Mouse (Mus musculus) myocyte (in vitro differentiated cells): Measurements from ENCODE around the gene Kcnn3.

Experiments used
- E2F4 ChIP-seq: IDR thresholded peaks from one replicate; pipeline ENCODE4 v1.6.1; 2011; ENCODE audit warnings: mild to moderate bottlenecking, control low read depth, moderate library complexity; ENCODE audit not compliant: insufficient read depth
- MYOD1 ChIP-seq, 3 experiments: IDR thresholded peaks; one replicate each; pipeline ENCODE4 v1.6.1; 2011; ENCODE audit warnings: control low read depth in 2 of 3, low read depth in 2 of 3, mild to moderate bottlenecking in 2 of 3, moderate library complexity in 1 of 3; ENCODE audit not compliant: insufficient read length in 2 of 3, control insufficient read depth in 1 of 3
- POLR2AphosphoS2 ChIP-seq: IDR thresholded peaks from one replicate; pipeline ENCODE4 v1.6.1; 2011; ENCODE audit warnings: low read depth, control low read depth; ENCODE audit not compliant: insufficient read length
- SRF ChIP-seq: IDR thresholded peaks from one replicate; pipeline ENCODE4 v1.6.1; 2011; ENCODE audit warnings: low read depth; ENCODE audit not compliant: control insufficient read depth, insufficient read length

DNA sequence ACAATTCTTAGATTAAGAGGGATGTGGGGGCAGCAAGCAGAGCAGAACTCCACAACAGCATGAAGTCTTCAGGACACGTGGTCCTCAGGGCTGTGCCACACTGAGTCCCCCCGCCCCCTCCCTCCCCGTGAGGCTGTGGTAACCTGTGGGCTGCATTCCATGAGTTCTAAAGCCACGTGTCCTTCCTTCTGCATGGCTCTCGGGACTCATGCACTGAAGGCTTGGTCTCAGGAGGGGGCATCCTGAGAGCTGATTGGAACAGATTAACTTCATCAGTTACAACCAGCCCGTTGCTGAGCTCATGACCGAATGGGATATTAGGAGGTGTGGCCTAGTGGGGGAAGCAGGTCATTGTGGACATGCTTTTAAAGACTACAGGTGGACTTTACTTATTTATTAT lies 20.3 kb upstream of the Kcnn3 start:
- TF ChIP-seq MYOD1 (IDR thresholded peaks at IDR 0.05; ENCODE audit: control insufficient read depth in 1 of 3, insufficient read length in 2 of 3, low read depth in 2 of 3) (no peak), POLR2AphosphoS2 (no peak), E2F4 (no peak), SRF (no peak)
